Mouse (Mus musculus): ENCODE measurements around the gene Rnasel.

DNA sequence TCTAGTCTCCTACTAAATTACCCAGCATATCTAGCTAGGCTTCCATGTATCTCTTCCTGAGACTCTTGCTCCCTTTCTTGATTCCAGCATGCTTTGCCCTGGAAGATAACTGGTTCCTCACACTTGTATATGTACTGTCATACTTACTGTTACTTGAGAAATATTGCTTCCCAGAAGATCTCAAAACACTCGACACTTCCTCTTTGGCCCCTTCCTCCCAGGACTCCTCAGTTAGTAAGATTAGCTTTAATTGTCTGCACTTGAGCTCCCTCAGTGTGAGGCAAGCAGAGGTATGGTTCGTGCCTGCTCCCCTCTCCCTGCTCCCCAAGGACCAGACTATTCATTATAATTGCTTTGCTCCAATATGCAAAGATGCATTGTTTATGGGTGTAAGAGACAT lies 41.5 kb downstream of the Rnasel start:
- TF ChIP-seq CTCF (IDR thresholded peaks at IDR 0.05; ENCODE audit: extremely low read depth, insufficient read length, insufficient replicate concordance, low read depth, low read length) (no peak), POLR2A (IDR thresholded peaks at IDR 0.05; ENCODE audit: low read depth, low read length) (no peak)

All from small intestine, adult 2 months (tissue).